Mouse (Mus musculus) spleen, postnatal 36 days (tissue): ENCODE results near the gene Ddx51.

Source experiments
- DNase-seq, 2 experiments: peaks; one replicate each; pipeline ENCODE4 v3.0.0; 2022; ENCODE audit warnings: low spot score in 2 of 2, mixed read lengths in 1 of 2

Gene Ddx51

GRCm38 (mm10) chr5:110659682-110660081, 6.4 kb downstream of the Ddx51 start:
- DNase-seq = no peak

GRCm38 (mm10) chr5:110664041-110664440, 10.8 kb downstream of the Ddx51 start:
- no peak for DNase-seq

- DNase-seq = no peak
Observed at GRCm38 (mm10) chr5:110664750-110665269, 11.6 kb downstream of the Ddx51 start.

GRCm38 (mm10) chr5:110665486-110666121, 12.4 kb downstream of the Ddx51 start:
- no peak for DNase-seq

GRCm38 (mm10) chr5:110682041-110682440, 28.8 kb downstream of the Ddx51 start:
- peak; percentile 13 to 33 for DNase-seq

- no peak for DNase-seq
Observed at GRCm38 (mm10) chr5:110698617-110699016, 45.4 kb downstream of the Ddx51 start.

GRCm38 (mm10) chr5:110704004-110704403, 50.8 kb downstream of the Ddx51 start:
- no peak for DNase-seq

GRCm38 (mm10) chr5:110709256-110709655, 56.0 kb downstream of the Ddx51 start:
- DNase-seq = no peak
